Mouse (Mus musculus): ENCODE data around the gene Dcp1a.
A peak's percentile ranks its signal among the peaks of the same experiment; 100 is the strongest.

Gene Dcp1a

DNA sequence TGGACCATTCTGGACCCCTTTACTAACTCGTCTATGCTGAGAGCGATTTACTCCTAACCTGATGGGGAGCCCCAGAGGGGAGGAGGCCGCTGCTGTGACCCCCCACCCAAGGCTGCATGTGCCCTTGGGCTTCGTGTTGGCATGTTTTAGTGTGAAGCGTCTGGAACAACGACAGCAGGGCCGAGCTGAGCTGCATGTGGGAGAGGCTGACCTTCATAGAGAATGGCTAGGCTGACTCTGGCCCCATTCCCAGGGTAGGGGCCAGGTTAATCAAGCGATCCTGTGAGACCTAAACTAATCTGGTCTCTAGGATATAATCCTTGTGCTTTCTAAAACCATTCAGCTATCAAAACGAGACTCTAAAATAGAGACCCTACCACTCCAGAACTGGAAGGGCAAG lies 78.4 kb downstream of the Dcp1a start:
- no peak for DNase-seq (ENCODE audit: low read depth in 2 of 2, low spot score in 2 of 2)

DNA sequence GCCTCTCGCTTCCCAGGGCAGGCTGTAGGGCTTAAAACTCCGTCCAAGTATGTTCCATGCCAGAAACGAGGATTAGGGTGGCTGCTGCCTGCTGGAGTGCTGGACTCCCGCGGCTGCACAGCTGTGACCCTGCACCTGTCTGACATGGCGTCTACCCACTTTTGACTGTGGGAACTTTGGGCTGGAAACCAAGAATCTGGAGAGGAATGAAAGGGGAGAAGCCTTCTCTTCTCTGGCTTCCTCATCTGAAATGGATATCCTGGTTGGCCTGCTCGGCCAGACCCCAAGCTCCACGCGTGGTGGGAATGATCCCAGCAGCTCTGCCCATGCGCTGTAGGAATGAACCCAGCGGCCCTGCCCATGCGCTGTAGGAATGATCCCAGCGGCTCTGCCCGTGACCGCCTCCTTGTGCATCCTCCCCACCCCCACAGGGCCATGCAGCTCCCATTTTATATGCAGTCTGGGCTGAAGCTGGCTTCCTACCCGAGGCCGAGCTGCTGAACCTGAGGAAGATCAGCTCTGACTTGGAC lies 80.1 kb downstream of the Dcp1a start:
- DNase-seq (ENCODE audit: low read depth in 2 of 2, low spot score in 2 of 2), result no peak

DNA sequence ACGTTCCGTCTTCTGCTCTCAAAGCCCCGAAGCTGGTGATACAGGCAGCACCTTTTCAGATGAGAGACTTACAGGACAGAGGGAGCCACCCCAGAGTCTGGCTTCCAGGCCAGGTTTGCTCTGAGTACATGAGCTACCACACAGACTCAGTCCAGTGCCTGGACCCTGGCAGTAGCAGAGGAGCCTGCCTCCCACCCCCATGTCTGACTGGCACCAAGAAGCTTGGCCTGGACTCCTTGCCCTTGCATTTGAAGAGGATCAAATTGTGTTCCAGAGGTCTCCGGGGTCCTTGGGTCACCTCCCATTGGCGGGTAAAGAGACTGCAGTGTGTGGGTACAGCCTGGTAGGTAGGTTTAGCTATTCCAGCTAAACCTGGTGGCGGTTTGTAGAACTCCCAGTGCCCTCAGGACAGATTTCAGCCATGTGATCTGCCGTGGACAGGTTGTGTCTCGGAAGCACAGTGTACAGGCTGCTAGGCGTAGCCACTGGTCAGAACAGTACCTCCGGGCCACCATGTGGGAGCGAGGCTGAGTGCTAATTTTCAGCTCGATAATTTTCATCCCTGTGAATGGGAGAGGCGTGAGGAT lies 81.6 kb downstream of the Dcp1a start:
- DNase-seq (ENCODE audit: low read depth in 2 of 2, low spot score in 2 of 2), result no peak

DNA sequence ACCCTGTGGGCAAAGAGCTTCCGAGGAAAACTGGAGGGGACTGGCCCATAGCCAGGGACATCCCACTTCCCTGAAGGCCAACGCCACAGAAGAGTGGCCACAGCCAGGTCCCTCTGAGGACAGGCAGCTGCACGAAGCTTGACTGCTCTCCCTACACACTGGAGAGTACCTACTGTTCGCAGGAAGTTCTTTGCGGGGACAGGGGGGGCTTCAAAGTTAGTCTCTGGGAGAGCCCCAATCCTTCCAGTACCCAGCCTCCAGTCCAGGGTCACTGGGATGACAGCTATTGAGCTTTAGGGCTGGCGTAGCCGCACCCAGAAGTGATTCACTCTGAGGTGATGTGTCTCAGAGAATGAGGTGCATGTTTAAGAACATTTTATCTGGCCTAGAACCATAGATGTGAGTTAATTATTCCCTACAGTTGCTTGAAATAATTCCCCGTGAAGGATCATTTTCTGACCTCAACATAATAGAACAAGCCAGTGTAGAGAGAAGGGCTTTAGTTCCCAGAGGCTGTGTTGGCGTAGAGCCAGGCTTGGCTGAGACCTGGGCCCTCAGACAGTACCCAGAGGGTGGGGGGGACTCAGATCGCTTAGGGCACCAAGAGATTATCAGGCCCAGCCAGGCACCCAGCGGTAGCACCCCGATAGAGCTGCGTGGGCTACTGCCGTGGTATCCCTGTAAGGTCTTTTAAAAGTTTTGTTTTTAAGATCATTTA lies 82.3 kb downstream of the Dcp1a start:
- no peak for DNase-seq (ENCODE audit: low read depth in 2 of 2, low spot score in 2 of 2)

DNA sequence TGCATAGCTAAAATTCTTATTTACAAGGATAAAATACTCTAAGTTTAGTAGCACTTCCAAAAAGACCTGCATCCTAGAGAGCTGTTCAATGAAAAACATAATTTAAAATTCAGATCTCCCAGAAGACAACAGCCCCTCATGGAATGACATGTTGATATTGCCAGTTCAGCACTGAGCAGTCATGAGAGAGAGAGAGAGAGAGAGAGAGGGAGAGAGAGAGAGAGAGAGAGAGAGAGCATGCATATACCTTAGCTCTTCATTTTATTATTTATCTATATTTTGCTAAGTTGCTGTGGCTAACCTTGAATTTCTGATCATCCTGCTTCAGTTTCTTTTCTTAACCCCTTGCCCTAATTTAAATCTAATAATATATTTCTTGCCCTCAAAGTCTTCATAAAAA lies 83.0 kb downstream of the Dcp1a start:
- no peak for DNase-seq (ENCODE audit: low read depth in 2 of 2, low spot score in 2 of 2)

DNA sequence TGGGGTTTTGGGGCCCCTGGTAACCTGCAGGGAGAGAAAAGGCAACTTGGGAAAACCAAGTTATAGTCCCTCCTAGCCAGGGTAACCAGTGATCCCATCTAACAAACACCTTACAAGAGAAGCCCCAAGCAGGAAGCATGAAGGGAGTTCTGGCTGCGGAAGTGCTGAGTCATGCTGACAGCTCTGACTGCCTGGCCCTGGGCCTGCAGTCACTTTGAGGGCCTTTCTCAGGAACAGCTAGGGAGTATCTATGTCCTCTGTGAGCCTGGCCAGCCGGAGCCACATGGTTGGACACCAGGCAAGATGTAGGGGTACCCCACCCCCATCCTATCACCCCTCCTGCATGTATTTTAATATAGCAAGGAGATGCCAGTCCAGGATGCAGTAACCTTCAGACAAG lies 85.1 kb downstream of the Dcp1a start:
- DNase-seq (ENCODE audit: low read depth in 2 of 2, low spot score in 2 of 2), result no peak

DNA sequence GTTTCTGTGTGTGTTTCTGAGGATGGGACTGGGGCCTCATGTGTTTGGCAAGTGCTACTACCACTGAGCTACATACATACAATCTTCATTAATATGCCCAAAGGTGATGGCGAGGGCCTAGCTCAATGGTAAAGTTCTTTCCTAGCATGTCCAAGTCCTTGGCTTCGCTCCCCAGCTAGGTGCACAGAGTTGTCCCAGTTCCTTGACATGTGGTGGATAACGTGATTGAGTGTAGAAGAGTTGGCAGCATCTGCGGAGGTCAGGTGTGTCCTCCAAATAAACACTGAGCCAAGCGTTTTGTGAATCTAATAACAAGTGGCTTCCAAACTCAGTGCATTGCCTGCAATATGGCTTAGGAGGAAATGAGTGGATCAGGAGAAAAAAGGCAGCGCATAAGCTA lies 87.0 kb downstream of the Dcp1a start:
- DNase-seq (ENCODE audit: low read depth in 2 of 2, low spot score in 2 of 2), result no peak

DNA sequence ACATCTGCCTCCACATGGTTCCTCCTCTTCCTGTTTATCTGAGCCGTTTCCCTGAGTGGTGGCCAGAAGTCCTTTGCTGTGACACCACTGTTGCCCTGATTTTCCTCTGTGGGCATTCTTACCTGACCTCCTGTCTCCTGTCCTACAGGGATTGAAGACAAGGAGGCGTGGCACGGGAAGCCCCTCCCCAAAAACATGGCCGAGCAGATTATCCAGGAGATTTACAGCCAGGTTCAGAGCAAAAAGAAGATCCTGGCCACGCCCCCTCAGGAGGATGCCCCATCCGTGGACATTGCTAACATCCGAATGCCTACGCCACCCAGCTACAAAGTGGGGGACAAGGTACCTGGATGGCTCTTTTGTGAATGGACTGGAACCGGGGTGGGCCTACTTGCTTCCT lies 88.7 kb downstream of the Dcp1a start:
- DNase-seq (ENCODE audit: low read depth in 2 of 2, low spot score in 2 of 2), result no peak

DNA sequence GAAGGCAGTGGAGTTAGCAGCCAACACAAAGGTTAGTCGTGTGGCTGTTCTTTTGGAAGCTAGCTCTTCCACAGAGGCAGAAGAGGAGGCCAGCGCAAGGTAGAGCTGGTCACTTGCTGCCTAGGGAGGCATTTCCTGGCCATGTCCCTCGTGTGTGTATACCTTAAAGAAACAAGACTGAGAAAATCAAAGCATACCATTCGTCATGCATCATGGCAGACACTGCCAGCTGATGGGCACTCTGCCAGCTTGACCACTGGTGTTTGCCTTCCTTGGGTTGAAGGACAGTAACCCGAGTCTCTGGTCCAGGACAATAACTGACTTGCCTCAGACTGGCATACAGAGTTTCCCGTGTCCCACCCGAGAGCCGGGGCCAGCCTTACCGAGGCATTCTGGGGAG lies 91.0 kb downstream of the Dcp1a start:
- no peak for DNase-seq (ENCODE audit: low read depth in 2 of 2, low spot score in 2 of 2)

DNA sequence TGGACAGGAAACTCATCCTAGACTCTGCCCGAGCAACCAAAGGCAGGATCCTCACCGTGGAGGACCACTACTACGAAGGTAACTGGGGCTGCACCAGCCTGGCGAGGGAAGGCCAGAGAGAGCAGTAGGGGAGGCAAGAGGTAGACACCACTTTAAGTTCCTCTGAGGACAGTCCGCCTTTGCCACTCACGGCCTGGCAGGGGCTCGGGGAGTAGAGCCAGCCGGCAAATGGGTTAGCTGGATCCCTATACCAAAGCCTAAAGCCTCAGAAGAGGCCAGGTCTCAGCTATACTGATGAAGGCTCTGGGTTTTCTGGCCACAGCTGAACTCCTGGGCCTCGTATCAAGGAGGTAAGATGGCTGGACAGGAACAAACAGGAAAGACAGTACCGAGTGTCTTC lies 92.9 kb downstream of the Dcp1a start:
- DNase-seq (ENCODE audit: low read depth in 2 of 2, low spot score in 2 of 2), result no peak

DNA sequence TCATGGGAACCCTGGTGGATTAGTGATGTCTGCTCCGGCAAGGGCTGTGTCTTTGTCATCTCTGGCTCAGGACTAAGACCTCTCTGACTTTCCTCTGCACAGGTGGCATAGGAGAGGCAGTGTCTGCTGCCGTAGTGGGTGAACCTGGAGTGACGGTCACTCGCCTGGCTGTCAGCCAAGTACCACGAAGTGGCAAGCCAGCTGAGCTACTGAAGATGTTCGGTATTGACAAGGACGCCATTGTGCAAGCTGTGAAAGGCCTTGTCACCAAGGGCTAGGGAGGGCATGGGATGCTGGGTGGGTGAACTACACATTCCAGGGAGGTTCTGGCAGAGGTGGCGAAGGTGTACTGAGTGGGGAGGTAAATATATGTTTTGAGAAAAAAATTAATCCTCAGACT lies 93.9 kb downstream of the Dcp1a start:
- DNase-seq (ENCODE audit: low read depth in 2 of 2, low spot score in 2 of 2), result no peak

DNA sequence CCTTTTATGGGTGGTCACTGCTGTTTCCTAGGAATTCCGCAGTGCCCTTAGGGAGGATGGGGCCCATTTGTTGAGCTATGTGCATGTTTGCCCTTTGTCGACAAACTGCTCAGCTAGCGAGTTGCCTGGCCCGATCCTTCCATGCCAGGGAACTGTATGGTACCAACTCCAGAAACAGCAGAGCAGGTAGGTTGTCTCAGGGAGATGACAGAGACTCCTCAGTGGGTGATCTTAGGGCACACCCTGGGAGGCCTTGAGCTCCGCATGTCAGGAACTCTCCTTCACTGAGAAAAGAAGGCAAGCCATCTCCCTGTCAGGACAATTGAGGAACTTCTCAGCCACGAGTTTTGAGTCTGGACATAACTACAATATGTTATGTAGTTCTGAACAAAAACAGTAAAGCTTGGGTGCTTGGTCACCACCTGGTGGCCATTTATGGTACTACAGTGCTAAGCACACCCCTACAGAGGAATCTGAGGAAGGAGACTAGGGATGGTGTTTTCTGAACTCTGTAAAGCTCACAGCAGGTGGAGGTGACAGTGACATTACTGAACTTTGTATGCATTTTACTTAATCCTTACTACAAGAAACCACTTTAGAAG lies 94.7 kb downstream of the Dcp1a start:
- peak; percentile 52 to 69 for DNase-seq (ENCODE audit: low read depth in 2 of 2, low spot score in 2 of 2)

DNA sequence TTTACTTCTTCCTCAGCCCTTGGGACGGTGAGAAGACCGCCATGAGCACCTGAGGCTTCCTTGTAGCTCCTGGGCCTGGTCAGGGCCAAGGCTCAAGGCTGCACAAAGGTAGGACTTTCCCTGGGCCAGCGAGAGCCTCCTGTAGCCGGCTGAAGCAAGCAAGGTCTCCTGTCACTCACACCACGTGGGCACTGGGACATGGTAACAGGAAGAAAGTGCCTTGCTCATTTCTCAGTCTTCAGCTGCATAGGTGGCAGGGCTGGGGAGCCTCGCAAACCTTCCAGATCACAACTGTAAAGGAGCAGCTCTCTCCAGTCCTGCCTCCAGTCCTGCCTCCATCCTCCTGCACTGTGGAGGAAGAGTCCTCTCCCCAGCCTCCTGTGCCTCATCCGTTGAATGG lies 96.5 kb downstream of the Dcp1a start:
- no peak for DNase-seq (ENCODE audit: low read depth in 2 of 2, low spot score in 2 of 2)

DNA sequence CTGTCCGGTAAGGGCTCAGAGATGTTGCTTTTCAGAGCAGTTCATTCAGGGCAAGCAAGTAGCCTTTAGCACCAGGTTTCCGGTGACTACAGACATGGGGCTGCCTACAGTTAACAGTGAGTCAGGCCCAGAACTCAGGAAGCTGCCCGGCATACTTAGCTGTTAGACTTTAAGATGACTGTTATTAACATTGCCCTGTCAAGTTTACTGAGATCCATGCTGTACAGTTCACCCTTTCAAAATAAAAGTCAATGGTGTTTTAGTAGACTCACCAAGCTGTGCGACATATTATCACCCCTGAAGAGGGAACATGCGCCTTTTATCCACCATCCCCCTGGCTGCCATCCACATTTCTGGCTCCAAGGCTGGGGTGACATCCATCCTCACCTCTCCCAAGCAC lies 96.9 kb downstream of the Dcp1a start:
- no peak for DNase-seq (ENCODE audit: low read depth in 2 of 2, low spot score in 2 of 2)

All from CD8-positive naive resting alpha-beta T cell, adult 2 months (primary cell).